Mouse (Mus musculus) thymus, adult 2 months (tissue): ENCODE measurements around the gene Paxx. TPM values are rescaled to one million over a fixed set of nuclear protein-coding genes. Genes with fewer than 3 reads are reported as not detected.

Experiments used
- DNase-seq: peaks from one replicate; pipeline ENCODE4 v3.0.0; 2021
- H3K27ac ChIP-seq: fragments of 200-500 bp; 2 replicates; pipeline ENCODE4 v1.5.1; 2012; ENCODE audit warnings: low read length, control low read depth; ENCODE audit not compliant: control insufficient read depth, insufficient read depth
- H3K27me3 ChIP-seq: fragments of 200-500 bp; 2 replicates; pipeline ENCODE4 v1.6.1; 2012; ENCODE audit warnings: mild to moderate bottlenecking, low read length, moderate library complexity, mixed read lengths; ENCODE audit not compliant: control insufficient read depth, insufficient read depth
- H3K36me3 ChIP-seq: fragments of 200-500 bp; 2 replicates; pipeline ENCODE4 v1.6.1; 2012; ENCODE audit warnings: mild to moderate bottlenecking, low read length, moderate library complexity; ENCODE audit not compliant: control insufficient read depth, insufficient read depth
- H3K4me1 ChIP-seq: fragments of 200-500 bp; replicated peaks from 2 replicates; pipeline ENCODE4 v1.6.1; 2012; ENCODE audit warnings: low read length; ENCODE audit not compliant: control insufficient read depth, insufficient read depth
- H3K4me3 ChIP-seq: fragments of 200-500 bp; 2 replicates; pipeline ENCODE4 v1.5.1; 2012; ENCODE audit warnings: mild to moderate bottlenecking, low read length, control low read depth, moderate library complexity; ENCODE audit not compliant: control insufficient read depth, insufficient read depth
- CTCF ChIP-seq: fragments of 200-500 bp; IDR thresholded peaks from 2 replicates; pipeline ENCODE4 v1.5.1; 2012; ENCODE audit warnings: mild to moderate bottlenecking, control low read depth, low read length, moderate library complexity, borderline replicate concordance; ENCODE audit not compliant: control insufficient read depth, poor library complexity, insufficient read depth; ENCODE audit errors: extremely low read depth
- POLR2A ChIP-seq: fragments of 200-500 bp; IDR thresholded peaks from 2 replicates; pipeline ENCODE4 v1.6.1; 2012; ENCODE audit warnings: mild to moderate bottlenecking, low read length, control low read depth, moderate library complexity; ENCODE audit not compliant: control insufficient read depth, poor library complexity, insufficient read depth; ENCODE audit errors: extremely low read depth
- WGBS: fragments of 180-500 bp; shearing (Covaris S2); methylation state at CpG from one replicate; pipeline ENCODE4 v1.1.7; 2018; 5-methylcytosine and 5-hydroxymethylcytosine counted together
- polyA plus RNA-seq: library from polyadenylated mRNA; depleted of rRNA; stranded (reverse); fragments of >200 nt; gene quantifications from 2 replicates; pipeline ENCODE4 v1.2.3, GENCODE M21; 2012

The Paxx gene
- polyA plus RNA-seq, 1 experiment: 192 TPM

- 68% methylated on average over 8 of the region's 8 CpGs for WGBS
- Histone ChIP-seq H3K4me3 (no peak overlapping the region), H3K27ac (no peak overlapping the region), H3K36me3 (no peaks in the 10 kb centered on the region), H3K27me3 (no peaks in the 10 kb centered on the region), H3K4me1 (no peaks in the 10 kb centered on the region)
- DNase-seq: no peak
- no peak for TF ChIP-seq CTCF
- TF ChIP-seq POLR2A: no peak
These were observed 9.8 kb downstream of the Paxx start for GRCm38 (mm10) chr2:25450853-25451647.

- no peak overlapping the region for H3K4me3 ChIP-seq
- 96% methylated on average over 14 of the region's 14 CpGs for WGBS
- H3K36me3 ChIP-seq: no peaks in the 10 kb centered on the region
- TF ChIP-seq POLR2A (no peak), CTCF (no peak)
- no peak overlapping the region for H3K27ac ChIP-seq
- no peak for DNase-seq
- no peaks in the 10 kb centered on the region for H3K27me3 ChIP-seq
- H3K4me1 ChIP-seq: no peaks in the 10 kb centered on the region
These were observed 18.2 kb downstream of the Paxx start for GRCm38 (mm10) chr2:25442682-25443081.

GRCm38 (mm10) chr2:25441067-25441466 lies 19.8 kb downstream of the Paxx start:
- no peaks in the 10 kb centered on the region for H3K27me3 ChIP-seq
- DNase-seq: no peak
- H3K4me3 ChIP-seq: no peak overlapping the region
- WGBS: 98% methylated on average over 20 of the region's 20 CpGs
- no peak for TF ChIP-seq POLR2A
- no peak for TF ChIP-seq CTCF
- H3K27ac ChIP-seq: no peak overlapping the region
- no peaks in the 10 kb centered on the region for H3K36me3 ChIP-seq
- H3K4me1 ChIP-seq: no peaks in the 10 kb centered on the region

- no peak overlapping the region for H3K27ac ChIP-seq
- no peak for DNase-seq
- H3K4me3 ChIP-seq: no peak overlapping the region
- WGBS: 67% methylated on average over 10 of the region's 10 CpGs
- no peaks in the 10 kb centered on the region for H3K36me3 ChIP-seq
- H3K27me3 ChIP-seq: no peaks in the 10 kb centered on the region
- no peak for TF ChIP-seq POLR2A
- TF ChIP-seq CTCF: no peak
- no peaks in the 10 kb centered on the region for H3K4me1 ChIP-seq
These were observed 24.5 kb downstream of the Paxx start for GRCm38 (mm10) chr2:25436286-25436820.

GRCm38 (mm10) chr2:25434292-25434691 lies 26.6 kb downstream of the Paxx start:
- TF ChIP-seq POLR2A (no peak), CTCF (no peak)
- H3K27me3 ChIP-seq: no peaks in the 10 kb centered on the region
- WGBS: 97% methylated on average over 8 of the region's 8 CpGs
- no peak for DNase-seq
- no peak overlapping the region for H3K4me3 ChIP-seq
- H3K4me1 ChIP-seq: peaks cover 5% of the 10 kb centered on the region
- no peaks in the 10 kb centered on the region for H3K36me3 ChIP-seq
- H3K27ac ChIP-seq: no peak overlapping the region

- no peak for DNase-seq
- TF ChIP-seq POLR2A: no peak
- no peak for TF ChIP-seq CTCF
- Histone ChIP-seq H3K4me3 (no peak overlapping the region), H3K36me3 (no peaks in the 10 kb centered on the region), H3K27me3 (no peaks in the 10 kb centered on the region), H3K27ac (no peak overlapping the region), H3K4me1 (peaks cover 12% of the 10 kb centered on the region)
- 94% methylated on average over 17 of the region's 17 CpGs for WGBS
These were observed 27.8 kb downstream of the Paxx start for GRCm38 (mm10) chr2:25433101-25433500.
